Mouse (Mus musculus) liver, adult 2 months (tissue): ENCODE results near the gene Cacna1i. TPM values are rescaled to one million over a fixed set of nuclear protein-coding genes. Genes with fewer than 3 reads are reported as not detected.

Source experiments
- DNase-seq: peaks from one replicate; pipeline ENCODE4 v3.0.0-alpha.2; 2011; ENCODE audit warnings: low read depth, low spot score; ENCODE audit errors: extremely low read depth
- H3K27ac ChIP-seq: fragments of 200-500 bp; replicated peaks from 2 replicates; pipeline ENCODE4 v1.5.1; 2012; ENCODE audit warnings: low read depth, mild to moderate bottlenecking, control low read depth, inconsistent platforms, low read length; ENCODE audit not compliant: insufficient read depth
- H3K27me3 ChIP-seq: fragments of 200-500 bp; 2 replicates; pipeline ENCODE4 v1.6.1; 2012; ENCODE audit warnings: mild to moderate bottlenecking, moderate library complexity, low read length, inconsistent platforms; ENCODE audit not compliant: control insufficient read depth, insufficient read depth
- H3K36me3 ChIP-seq: fragments of 200-500 bp; 2 replicates; pipeline ENCODE4 v1.6.1; 2012; ENCODE audit warnings: low read length, inconsistent platforms; ENCODE audit not compliant: control insufficient read depth, insufficient read depth
- H3K4me1 ChIP-seq: fragments of 200-500 bp; 2 replicates; pipeline ENCODE4 v1.6.1; 2011; ENCODE audit warnings: low read length; ENCODE audit not compliant: control insufficient read depth, insufficient read depth
- H3K4me3 ChIP-seq: fragments of 200-500 bp; 2 replicates; pipeline ENCODE4 v1.5.1; 2011; ENCODE audit warnings: low read depth, mild to moderate bottlenecking, control low read depth, low read length, moderate library complexity; ENCODE audit not compliant: insufficient read depth
- H3K79me2 ChIP-seq: fragments of 200-500 bp; 2 replicates; pipeline ENCODE4 v1.6.1; 2012; ENCODE audit warnings: inconsistent platforms, mild to moderate bottlenecking, low read length, moderate library complexity; ENCODE audit not compliant: control insufficient read depth, insufficient read depth
- H3K9ac ChIP-seq: fragments of 200-500 bp; 2 replicates; pipeline ENCODE4 v1.6.1; 2012; ENCODE audit warnings: low read depth, mild to moderate bottlenecking, control low read depth, inconsistent platforms, low read length
- CTCF ChIP-seq: fragments of 200-500 bp; IDR thresholded peaks from 2 replicates; pipeline ENCODE4 v1.5.1; 2011; ENCODE audit warnings: low read depth, low read length, control low read depth
- POLR2A ChIP-seq: fragments of 200-500 bp; IDR thresholded peaks from 2 replicates; pipeline ENCODE4 v1.6.1; 2011; ENCODE audit warnings: low read length, control low read depth; ENCODE audit not compliant: insufficient read depth; ENCODE audit errors: extremely low read depth
- WGBS: fragments of 180-500 bp; shearing (Covaris S2); methylation state at CpG from one replicate; pipeline ENCODE4 v1.1.7; 2018; 5-methylcytosine and 5-hydroxymethylcytosine counted together
- polyA plus RNA-seq: library from polyadenylated mRNA; depleted of rRNA; stranded (reverse); fragments of >200 nt; gene quantifications from 2 replicates; pipeline ENCODE4 v1.2.3, GENCODE M21; 2012
- total RNA-seq: library from RNA; depleted of rRNA; stranded (reverse); fragments of >200 nt; gene quantifications from 2 replicates; pipeline ENCODE4 v1.2.3, GENCODE M21; 2014

Cacna1i gene
- total and polyA plus RNA-seq, 2 experiments: under 0.01 to 0.09 TPM

DNA sequence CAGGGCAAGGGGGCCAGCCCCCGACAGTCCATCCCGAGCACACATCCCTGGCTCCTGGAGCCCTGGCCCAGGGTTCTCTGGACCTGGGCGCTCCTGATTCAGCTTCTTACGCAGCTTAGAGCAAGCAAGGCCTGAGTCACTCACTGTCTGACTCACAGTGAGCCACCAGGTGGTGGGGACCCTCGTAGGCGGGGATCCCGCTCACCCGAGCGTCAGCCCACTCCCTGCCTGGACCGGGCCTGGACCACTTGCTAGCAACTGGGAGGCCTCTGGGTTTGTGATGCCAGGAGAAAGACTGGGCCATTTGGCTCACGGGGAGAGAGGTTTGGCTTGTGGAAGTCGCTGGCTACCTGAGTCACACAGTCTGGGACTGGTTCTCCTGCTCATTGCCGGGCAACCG, 16.7 kb downstream of the Cacna1i start:
- 77% methylated on average over 14 of the region's 14 CpGs for WGBS

DNA sequence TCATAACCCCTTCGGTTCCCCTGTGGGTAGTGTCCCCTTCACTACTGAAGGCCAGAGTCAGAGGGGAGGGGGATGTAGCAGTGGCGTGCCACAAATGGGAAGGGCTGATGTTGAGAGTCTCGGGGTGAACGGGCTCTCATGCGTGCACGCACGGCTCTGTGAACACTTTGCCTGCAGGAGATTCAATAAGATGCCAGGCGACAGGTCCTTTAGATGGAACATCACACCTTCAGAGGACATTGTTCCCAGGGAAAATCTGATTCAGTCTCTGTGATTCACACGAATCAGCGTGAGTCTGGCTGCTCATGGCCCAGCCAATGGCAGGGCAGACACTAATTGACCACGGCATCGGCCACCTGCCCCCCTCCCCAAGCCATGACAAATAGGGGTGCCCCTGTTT, 17.1 kb downstream of the Cacna1i start:
- Histone ChIP-seq H3K36me3 (no peaks in the 10 kb centered on the region), H3K27me3 (no peaks in the 10 kb centered on the region), H3K79me2 (no peaks in the 10 kb centered on the region), H3K4me3 (no peak overlapping the region), H3K9ac (no peak overlapping the region), H3K4me1 (no peaks in the 10 kb centered on the region), H3K27ac (no peak overlapping the region)
- WGBS: 86% methylated on average over 12 of the region's 12 CpGs
- no peak for DNase-seq
- TF ChIP-seq POLR2A (no peak), CTCF (no peak)

More for the DNA sequence above, 16.7 kb downstream of the Cacna1i start:
- Histone ChIP-seq H3K4me3 (no peak overlapping the region), H3K79me2 (no peaks in the 10 kb centered on the region), H3K4me1 (no peaks in the 10 kb centered on the region), H3K9ac (no peak overlapping the region), H3K27me3 (no peaks in the 10 kb centered on the region), H3K27ac (no peak overlapping the region), H3K36me3 (no peaks in the 10 kb centered on the region)
- no peak for TF ChIP-seq POLR2A
- no peak for DNase-seq

DNA sequence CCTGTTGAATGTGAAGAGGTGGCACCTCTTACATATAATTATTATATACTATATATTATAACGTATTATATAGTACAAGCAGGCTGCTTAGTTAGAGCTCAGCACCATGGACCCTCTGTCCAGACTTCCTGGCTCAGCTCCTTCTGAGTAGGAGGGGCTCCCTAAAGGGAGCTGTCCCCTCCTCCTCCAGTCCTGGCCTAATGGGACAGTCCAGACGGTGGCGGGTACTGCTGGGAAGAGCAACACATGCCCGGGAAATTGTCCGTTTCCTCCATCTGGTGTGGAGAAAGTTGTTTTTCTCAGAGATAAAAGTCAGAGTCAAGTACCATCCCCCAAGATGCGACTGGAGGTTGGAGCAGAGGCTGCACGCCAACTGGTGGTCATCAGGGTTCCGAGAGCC, 19.1 kb downstream of the Cacna1i start:
- Histone ChIP-seq H3K27ac (no peak overlapping the region), H3K79me2 (no peaks in the 10 kb centered on the region), H3K9ac (no peak overlapping the region), H3K4me1 (no peaks in the 10 kb centered on the region), H3K4me3 (no peak overlapping the region), H3K36me3 (no peaks in the 10 kb centered on the region), H3K27me3 (no peaks in the 10 kb centered on the region)
- no peak for TF ChIP-seq CTCF
- no peak for TF ChIP-seq POLR2A
- no peak for DNase-seq
- 72% methylated on average over 8 of the region's 8 CpGs for WGBS

DNA sequence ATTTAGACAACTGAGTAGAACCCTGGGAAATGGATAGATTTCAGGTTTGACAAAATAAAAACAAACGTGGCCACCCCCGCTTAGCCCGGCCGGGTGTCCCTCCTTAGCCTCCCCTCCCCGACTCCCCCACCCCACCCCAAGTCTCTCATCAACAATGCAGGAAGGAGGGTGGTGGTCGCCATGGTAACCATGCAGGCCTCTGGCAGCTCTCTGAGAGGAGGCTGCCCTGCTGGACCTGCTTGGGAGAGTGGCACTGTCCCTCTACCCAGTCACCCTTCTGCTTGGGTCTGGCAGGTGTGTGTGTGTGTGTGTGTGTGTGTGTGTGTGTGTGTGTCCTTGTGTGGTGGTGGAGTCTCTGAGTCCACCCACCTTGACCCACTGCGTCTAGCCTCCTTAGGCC, 27.7 kb downstream of the Cacna1i start:
- no peaks in the 10 kb centered on the region for H3K79me2 ChIP-seq
- no peaks in the 10 kb centered on the region for H3K36me3 ChIP-seq
- no peak overlapping the region for H3K9ac ChIP-seq
- no peak for DNase-seq
- WGBS: 33% methylated on average over 7 of the region's 7 CpGs
- H3K4me3 ChIP-seq: no peak overlapping the region
- no peaks in the 10 kb centered on the region for H3K4me1 ChIP-seq
- no peaks in the 10 kb centered on the region for H3K27me3 ChIP-seq
- H3K27ac ChIP-seq: no peak overlapping the region
- TF ChIP-seq POLR2A (no peak), CTCF (no peak)

DNA sequence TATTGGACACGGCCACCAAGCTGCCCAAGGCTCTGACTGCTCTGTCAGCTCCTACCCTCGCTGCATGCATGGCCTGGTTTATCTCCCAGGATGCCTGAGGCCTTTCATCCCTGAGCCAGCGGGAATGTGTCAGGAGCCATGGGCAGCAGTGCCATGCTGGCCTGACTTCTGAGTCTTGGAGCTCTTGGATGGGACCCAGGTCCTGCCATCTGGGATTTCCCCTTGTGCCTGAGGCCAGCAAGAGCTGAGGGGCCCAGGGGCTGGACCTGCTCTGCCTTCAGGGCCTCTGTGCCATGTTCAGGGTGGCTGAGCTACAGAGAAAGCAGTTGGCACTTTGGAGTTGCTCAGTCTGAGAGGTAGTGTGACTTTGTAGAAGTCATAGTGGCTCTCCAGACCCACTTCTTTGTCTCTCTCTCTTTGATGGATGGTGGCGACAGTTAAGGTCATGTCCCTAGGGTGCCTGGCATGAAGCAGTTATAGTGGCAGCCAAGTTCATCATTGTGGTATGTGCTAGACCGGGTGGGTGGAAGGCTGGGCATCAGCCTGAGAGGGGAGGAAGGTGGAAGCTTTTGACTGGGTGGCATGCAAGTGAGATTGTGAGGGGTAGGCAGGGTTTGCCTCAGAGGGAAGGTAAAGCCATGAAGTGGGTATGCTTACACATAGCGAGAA, 30.1 kb downstream of the Cacna1i start:
- Histone ChIP-seq H3K79me2 (no peaks in the 10 kb centered on the region), H3K36me3 (no peaks in the 10 kb centered on the region), H3K4me3 (no peak overlapping the region), H3K9ac (no peak overlapping the region), H3K4me1 (no peaks in the 10 kb centered on the region), H3K27ac (no peak overlapping the region), H3K27me3 (no peaks in the 10 kb centered on the region)
- 76% methylated on average over 6 of the region's 6 CpGs for WGBS
- DNase-seq: no peak
- TF ChIP-seq CTCF (no peak), POLR2A (no peak)

DNA sequence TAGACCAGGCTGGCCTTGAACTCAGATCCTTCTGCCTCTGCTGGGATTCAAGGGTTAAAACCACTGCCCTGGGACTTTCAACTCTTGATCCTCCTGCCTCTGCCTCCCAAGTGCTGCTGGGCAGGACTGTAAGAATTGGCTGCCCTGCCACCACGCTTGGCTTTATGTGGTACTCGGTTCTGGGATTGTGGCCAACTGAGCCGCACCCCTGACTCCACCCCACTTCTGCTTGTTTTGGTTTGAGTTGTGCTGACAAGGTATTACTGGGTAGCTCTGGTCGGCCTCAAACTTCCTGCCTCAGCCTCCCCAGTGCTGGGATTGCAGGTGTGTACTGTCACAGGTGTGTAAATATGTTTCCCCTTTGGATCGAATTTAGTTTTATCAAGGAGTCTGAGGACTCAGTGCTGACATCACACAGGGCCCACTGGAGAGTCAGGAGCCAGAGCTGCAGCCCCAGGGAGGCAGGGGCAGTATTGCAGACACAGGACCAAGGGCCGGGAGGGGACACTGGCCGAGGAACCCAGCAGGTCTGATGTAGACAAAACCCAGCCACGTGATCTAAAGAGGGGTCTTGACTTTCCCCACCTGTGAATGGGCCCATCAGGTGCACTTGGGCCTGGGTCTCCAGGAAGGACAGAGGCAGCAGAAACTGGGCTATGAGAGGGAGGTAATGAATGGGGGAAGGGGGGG, 30.9 kb downstream of the Cacna1i start:
- Histone ChIP-seq H3K27ac (no peak overlapping the region), H3K79me2 (no peaks in the 10 kb centered on the region), H3K27me3 (no peaks in the 10 kb centered on the region), H3K4me1 (no peaks in the 10 kb centered on the region), H3K9ac (no peak overlapping the region), H3K4me3 (no peak overlapping the region), H3K36me3 (no peaks in the 10 kb centered on the region)
- no peak for TF ChIP-seq POLR2A
- no peak for TF ChIP-seq CTCF
- DNase-seq: peak; percentile 10
- 38% methylated on average over 8 of the region's 8 CpGs for WGBS
